Mouse (Mus musculus): ENCODE results near the gene Hs3st5.

- TF ChIP-seq CTCF (IDR thresholded peaks at IDR 0.05; ENCODE audit: insufficient read depth, low read length) (no peak), POLR2A (IDR thresholded peaks at IDR 0.05; ENCODE audit: borderline replicate concordance, extremely low read depth, low read depth, low read length) (no peak)
Observed at GRCm38 (mm10) chr10:36835836-36836516, 329.4 kb downstream of the Hs3st5 start.
